Mouse (Mus musculus) kidney, adult 18-20 months (tissue): ENCODE measurements around the gene Enpp7.

Experiments used
- DNase-seq: peaks from one replicate; pipeline ENCODE4 v3.0.0; 2021

Gene Enpp7

DNA sequence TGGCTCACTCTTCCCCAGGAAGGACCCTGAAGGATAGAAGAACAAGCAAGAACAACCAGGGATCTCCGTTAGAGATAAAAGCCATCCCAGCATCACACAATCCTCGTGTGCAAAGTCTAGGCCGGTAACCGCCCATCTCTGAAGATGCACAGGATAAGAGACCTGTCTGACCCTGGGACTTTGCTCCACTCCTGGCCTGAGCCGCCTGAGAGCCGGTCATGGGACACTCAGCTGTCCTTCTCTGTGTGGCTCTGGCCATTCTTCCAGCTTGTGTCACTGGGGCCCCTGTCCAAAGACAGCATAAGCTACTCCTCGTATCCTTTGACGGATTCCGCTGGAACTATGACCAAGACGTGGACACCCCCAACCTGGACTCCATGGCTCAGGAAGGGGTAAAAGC, at the start of gene Enpp7:
Enpp7 (plus strand) TSS at position 190 of the 400 bp plus-strand sequence.
- DNase-seq: peak; percentile 12

- DNase-seq: no peak
Observed at GRCm38 (mm10) chr11:118939731-118940130, 48.3 kb upstream of the Enpp7 start.

DNA sequence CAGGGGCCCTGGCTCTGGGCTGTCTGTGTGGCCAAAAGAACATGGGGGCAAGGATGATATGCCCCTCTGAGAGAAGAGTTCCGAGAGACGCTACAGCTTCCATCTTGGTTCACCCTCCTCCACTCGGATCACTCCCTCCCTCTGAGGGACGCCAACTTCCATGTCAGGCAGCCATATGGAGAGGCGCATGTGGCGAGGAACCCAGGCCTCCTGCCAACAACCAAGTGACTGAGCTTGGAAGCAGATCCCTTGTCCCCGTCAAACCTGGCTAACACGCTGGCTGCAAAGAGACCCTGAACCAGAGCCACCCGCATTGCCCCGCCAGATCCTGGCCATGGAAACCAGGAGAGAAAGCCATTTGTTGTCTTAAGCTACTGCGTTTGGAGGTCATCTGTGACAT, 47.4 kb upstream of the Enpp7 start:
- no peak for DNase-seq

GRCm38 (mm10) chr11:118941268-118941667, 46.7 kb upstream of the Enpp7 start:
- DNase-seq: no peak

DNA sequence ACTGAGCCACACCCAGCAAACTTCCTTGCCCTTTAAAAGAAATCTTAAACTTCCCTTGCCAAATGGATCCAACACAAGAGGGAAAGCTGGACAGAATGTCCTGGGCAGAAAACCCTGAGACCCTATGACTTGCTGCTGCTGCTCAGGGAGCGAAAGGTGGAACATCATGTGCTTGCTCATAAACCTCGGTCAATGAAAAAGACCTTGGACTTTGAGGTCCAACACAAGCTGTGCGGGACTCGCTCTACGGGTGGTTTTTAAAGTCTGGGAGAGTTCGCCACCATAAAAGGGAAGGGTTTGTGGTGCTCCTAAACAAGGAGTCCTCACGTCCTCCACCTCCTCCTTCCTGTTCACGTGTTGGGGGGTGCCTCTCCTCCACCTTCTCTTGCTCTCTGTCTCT, 42.1 kb upstream of the Enpp7 start:
- DNase-seq: no peak

- no peak for DNase-seq
Observed at GRCm38 (mm10) chr11:118955016-118955415, 33.0 kb upstream of the Enpp7 start.

- no peak for DNase-seq
Observed at GRCm38 (mm10) chr11:118957070-118957471, 30.9 kb upstream of the Enpp7 start.

- no peak for DNase-seq
Observed at GRCm38 (mm10) chr11:118960649-118961048, 27.3 kb upstream of the Enpp7 start.

DNA sequence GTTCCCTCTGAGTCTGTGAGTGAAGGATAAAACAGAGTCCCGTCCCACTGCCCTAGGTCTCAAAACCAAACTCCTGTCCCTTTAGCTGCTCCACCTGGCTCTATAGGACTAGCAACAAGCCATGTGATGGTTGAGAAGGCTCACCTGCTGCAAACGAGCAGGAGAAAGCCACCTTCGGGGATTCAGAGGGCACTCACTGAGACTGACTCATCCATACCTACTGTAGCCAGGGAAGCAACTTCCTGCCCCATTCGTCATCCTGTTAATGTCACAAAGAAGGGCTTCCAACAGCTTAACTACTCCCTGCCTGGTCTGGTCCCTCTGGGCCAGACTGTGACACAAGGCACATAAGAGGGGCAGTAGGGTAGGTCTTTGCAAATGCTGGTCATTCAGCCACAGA, 25.5 kb upstream of the Enpp7 start:
- DNase-seq: no peak

DNA sequence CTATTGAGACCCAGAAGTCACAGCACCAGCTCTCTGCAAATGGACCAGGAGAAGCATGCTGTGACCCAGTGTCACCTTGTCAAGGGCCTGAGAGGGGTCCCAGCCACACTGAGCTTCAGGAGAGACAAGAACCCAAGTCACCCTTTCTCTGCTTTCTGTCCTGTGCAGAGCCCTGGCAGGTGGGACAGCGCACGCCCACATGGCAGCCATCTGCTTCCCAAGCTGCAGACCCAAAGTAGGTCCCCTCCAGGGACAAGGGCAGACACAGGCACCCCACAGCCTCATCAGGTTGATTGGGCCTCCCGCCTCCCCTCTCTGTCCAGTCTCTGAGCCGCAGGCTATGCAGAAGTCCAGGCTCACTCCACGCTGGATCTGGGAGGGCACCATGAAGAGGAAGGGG, 24.1 kb upstream of the Enpp7 start:
- DNase-seq: no peak

- DNase-seq: no peak
Observed at GRCm38 (mm10) chr11:118965078-118965477, 22.9 kb upstream of the Enpp7 start.

- DNase-seq: peak; percentile 19
Observed at GRCm38 (mm10) chr11:118971470-118972034, 16.4 kb upstream of the Enpp7 start.

GRCm38 (mm10) chr11:118972431-118973377, 15.3 kb upstream of the Enpp7 start:
- DNase-seq: no peak

DNA sequence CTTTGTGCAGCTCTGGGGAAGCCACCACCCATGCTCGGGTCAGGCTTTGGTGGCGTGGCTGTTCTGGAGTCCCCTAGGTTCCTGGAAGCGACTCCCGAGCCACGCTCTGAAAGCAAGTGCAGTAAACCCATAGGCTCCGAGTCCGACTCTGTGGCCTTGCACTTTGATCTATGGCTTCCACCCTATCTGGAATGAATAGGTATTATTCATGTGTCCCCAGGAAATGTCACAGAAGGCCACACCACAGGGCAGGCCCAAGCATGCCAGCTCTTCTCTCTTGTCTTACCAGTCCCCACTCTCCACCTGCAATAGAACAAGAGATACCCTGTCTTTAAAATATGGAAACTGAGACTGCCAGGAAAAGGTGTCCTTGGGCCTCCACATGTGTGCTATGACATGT, 13.6 kb upstream of the Enpp7 start:
- DNase-seq: no peak

DNA sequence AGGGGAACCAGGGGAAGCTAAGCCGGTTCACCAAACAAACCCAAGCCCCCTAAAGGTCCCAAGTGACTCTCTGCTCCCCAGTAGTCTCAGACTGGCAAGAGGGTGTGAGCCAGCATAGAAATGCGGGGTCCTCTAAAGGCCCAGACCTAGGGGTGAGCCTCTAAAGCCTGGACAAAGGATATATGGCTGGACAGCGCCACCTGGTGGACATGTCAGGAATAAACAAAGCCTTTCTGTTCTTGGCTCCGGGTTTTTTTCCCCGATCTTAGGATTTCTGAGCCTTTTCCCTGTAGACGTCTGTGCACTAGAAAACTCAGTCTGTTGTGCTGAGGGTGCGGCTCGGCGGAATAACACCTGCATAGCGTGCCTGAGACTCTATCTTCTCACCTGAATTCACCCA, 12.6 kb upstream of the Enpp7 start:
- peak; percentile 66 for DNase-seq

DNA sequence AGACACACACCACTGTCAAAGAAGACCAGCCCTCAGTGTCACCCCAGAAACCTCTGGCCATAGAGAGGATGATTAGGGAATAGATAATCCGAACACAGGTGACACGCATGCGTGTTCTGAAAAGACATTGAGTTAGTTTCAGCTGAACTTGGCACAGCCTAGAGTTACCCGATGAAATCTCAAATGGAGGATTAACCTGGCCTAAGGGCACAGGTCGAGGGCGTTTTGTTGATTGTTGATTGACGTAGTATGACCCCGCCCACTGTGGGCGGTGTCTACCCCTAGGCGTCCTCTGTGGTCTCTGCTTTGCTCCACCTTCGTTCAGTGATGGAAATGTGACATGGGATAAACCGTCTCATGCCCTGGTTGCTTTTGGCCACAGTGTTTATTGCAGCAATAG, 12.1 kb upstream of the Enpp7 start:
- peak; percentile 19 for DNase-seq

- no peak for DNase-seq
Observed at GRCm38 (mm10) chr11:118980388-118980787, 7.6 kb upstream of the Enpp7 start.

DNA sequence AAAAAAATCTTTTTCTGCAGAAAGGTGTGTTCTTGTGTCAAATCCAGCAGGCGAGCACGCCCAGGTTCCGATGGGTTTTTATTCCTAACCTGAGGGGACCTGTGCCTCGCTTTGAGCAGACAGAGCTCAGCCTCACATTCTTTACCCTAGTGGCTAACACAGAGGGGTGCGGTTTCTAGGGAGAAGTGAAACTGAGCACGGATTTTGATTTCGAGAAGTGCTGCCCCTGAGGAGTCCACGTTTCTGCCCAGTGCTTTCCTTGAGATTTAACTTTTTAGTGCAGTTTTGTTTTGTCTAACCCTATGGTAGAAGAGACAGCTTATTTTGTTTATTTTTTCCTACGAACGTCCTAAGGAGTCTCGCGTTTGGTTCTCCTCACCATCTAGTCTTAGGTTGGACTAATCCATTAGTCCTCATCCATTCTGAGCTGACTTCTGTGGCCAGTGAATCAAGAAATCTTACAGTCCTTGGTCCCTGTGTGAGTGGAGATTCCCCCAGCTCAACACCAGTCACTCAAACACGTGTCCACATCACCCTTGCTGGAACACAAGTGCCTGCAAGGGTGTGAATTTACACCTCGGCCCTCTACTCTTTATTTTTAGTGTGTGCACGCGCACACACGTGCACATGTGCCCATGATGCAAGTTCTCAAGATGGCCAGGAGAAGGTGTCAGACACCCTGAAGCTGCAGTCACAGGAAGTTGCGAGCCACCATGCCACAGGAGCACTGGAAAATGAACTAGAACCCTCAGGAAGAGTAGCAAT, 6.8 kb upstream of the Enpp7 start:
- DNase-seq: no peak

DNA sequence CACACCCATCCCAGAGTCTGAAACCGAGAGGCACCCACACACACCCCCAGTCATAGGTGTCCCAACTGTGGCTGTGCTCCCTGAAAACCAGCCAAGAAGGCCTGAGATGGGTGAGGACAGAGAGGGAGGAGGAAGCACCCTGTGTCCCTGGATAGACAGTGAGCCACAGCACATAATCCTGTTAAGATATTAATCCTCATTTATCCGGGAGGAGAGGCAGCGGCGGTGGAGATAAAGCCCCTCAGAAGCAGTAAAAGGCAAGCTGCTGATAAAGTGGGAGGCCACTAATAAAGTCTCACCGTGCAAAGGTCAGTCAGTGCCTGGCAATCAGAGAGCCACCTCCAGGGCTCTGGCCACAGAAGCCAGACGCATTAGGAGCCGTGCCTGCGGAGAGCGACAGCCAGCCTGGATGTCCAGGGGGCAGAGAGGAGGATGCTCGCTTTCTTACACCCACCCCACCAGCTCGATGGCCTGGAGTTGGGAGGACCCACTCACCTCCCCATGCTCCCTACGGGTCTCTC, 5.3 kb upstream of the Enpp7 start:
- DNase-seq: no peak

DNA sequence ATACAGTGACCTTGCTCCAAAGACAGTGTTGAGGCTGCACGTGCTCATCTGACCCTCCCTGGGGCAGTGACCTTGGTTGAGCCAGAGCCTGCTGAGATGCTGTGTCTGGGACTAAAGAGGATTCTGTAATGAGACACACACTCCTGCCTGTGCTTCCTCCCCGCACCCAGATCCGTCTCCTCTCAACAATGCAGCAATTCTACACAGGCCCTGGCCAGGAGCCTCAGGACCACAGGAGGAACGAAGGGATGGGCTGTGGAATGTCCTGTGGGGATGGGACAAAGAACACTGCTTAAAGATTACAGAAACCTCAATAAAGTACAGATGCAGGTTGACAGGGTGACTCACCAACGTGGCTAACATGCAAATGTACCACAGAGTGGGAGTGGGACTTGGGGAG, 2.4 kb upstream of the Enpp7 start:
- no peak for DNase-seq

GRCm38 (mm10) chr11:118992781-118993180, 4.8 kb downstream of the Enpp7 start:
- DNase-seq: no peak

GRCm38 (mm10) chr11:118995448-118995847, 7.5 kb downstream of the Enpp7 start:
- DNase-seq: no peak

- no peak for DNase-seq
Observed at GRCm38 (mm10) chr11:118997182-118997581, 9.2 kb downstream of the Enpp7 start.
